Mouse (Mus musculus) embryonic fibroblast, embryonic 13.5 days (primary cell): ENCODE results near the gene Alkbh1. TPM values are rescaled to one million over a fixed set of nuclear protein-coding genes. Genes with fewer than 3 reads are reported as not detected.
"Not testable (repeated sequence)": the region's sequence is repeated elsewhere in the genome, so short reads cannot be mapped to it uniquely, and the experiment has no call there.

Experiments
- H3K27ac ChIP-seq: 2 replicates; pipeline ENCODE4 v1.5.1; 2012; ENCODE audit warnings: low read length, control low read depth, inconsistent platforms; ENCODE audit not compliant: insufficient read depth
- H3K4me1 ChIP-seq: 2 replicates; pipeline ENCODE4 v1.6.1; 2011; ENCODE audit warnings: low read length; ENCODE audit not compliant: control insufficient read depth, insufficient read depth
- H3K4me3 ChIP-seq: 2 replicates; pipeline ENCODE4 v1.5.1; 2011; ENCODE audit warnings: mild to moderate bottlenecking, control low read depth, low read length; ENCODE audit not compliant: insufficient read depth
- CTCF ChIP-seq: IDR thresholded peaks from 2 replicates; pipeline ENCODE4 v1.5.1; 2011; ENCODE audit warnings: mild to moderate bottlenecking, control low read depth, low read length, moderate library complexity, borderline replicate concordance; ENCODE audit not compliant: insufficient read depth
- POLR2A ChIP-seq: IDR thresholded peaks from 2 replicates; pipeline ENCODE4 v1.6.1; 2011; ENCODE audit warnings: low read depth, mild to moderate bottlenecking, control low read depth, low read length, moderate library complexity
- polyA plus RNA-seq: library from polyadenylated mRNA; stranded (reverse); fragments of >200 nt; gene quantifications from 2 replicates; pipeline ENCODE4 v1.2.4, GENCODE M21; 2011; ENCODE audit warnings: low read depth; ENCODE audit not compliant: missing spikeins, insufficient read length

Alkbh1 gene
- polyA plus RNA-seq: 34.5 and 35.3 TPM in 2 replicates

- Histone ChIP-seq H3K27ac (peak within 1 kb of the TSS; percentile 72), H3K4me1 (no peaks in the 10 kb centered on the region), H3K4me3 (peak within 1 kb of the TSS; percentile 89)
- no peak for TF ChIP-seq CTCF
- TF ChIP-seq POLR2A: peak; percentile 81
Measured at GRCm38 (mm10) chr12:87443700-87444122, at the start of gene Alkbh1, which contains the start of gene Slirp. Gene Alkbh1, minus strand, starts transcription at chr12:87444017. Gene Slirp, plus strand, starts transcription at chr12:87443896.

GRCm38 (mm10) chr12:87488683-87489082 is 44.9 kb upstream of the Alkbh1 start:
- H3K4me1 ChIP-seq, H3K27ac ChIP-seq, H3K4me3 ChIP-seq: not testable (repeated sequence)

DNA sequence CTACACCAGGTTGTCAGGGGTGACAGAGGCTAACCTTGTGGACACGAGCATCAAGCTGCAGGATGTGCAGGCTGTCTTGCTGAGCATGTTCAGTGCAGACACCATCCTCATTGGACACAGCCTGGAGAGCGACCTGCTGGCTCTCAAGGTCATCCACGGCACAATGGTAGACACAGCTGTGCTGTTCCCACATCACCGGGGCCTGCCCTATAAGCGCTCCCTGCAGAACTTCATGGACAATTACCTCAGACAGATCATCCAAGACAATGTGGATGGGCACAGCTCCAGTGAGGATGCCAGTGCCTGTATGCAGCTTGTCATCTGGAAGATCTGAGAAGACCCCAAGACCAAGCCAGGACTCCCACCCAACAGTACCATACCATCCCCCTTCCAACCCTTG is 38.7 kb upstream of the Alkbh1 start:
- not testable (repeated sequence) for H3K4me1 ChIP-seq, H3K27ac ChIP-seq, H3K4me3 ChIP-seq

- H3K27ac ChIP-seq: no peak overlapping the region
- H3K4me3 ChIP-seq: no peak overlapping the region
- peaks cover 4% of the 10 kb centered on the region for H3K4me1 ChIP-seq
- TF ChIP-seq CTCF (no peak), POLR2A (no peak)
Measured at GRCm38 (mm10) chr12:87474756-87475155, 30.9 kb upstream of the Alkbh1 start.

DNA sequence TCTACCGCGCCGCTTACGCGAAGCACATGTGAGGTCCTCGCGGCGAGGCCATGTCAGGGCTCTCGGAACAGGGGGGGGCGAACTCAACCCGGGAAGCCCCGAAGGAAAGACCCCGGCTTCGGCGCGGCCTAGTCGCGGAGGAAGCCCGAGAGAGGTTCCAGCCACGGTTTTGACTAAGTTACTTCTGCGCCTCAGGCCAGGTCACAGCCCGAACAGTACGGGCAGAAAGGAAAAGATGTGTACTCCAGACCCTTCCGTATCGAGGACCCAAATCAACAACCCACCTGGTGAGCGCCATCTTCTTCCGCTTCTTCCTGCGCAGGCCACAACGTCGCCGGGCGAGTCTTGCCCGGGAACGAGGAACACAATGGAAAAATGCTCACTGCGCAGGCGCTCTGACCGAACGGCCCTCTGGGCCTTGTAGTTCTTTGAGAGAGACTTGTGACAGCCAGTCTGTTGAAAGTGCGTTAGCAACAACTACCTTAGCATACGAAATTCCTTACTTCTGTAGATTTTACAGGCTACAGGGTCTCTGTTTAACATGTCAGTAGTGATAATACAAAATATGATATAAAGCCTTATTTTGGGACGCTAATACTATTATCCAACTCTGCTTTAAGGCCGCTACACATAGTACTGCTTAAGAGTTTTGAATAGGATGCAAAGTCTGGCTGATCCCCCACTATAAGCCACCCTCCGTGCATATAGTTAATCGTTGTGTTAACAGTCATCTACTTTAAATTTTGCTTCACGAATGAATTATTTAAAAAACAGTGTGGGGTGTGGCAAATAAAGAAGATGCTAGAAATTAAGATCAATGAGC is 28.4 kb upstream of the Alkbh1 start, which contains the start of gene Snw1:
TSS of gene Snw1 (minus strand) at position 311 of the 823 bp plus-strand sequence.
- peak within 1 kb of the TSS; percentile 81 for H3K4me3 ChIP-seq
- peaks cover 4% of the 10 kb centered on the region for H3K4me1 ChIP-seq
- TF ChIP-seq POLR2A: peak; percentile 89
- no peak for TF ChIP-seq CTCF
- H3K27ac ChIP-seq: peak within 1 kb of the TSS; percentile 13; the same call in 1 of the 2 replicates

DNA sequence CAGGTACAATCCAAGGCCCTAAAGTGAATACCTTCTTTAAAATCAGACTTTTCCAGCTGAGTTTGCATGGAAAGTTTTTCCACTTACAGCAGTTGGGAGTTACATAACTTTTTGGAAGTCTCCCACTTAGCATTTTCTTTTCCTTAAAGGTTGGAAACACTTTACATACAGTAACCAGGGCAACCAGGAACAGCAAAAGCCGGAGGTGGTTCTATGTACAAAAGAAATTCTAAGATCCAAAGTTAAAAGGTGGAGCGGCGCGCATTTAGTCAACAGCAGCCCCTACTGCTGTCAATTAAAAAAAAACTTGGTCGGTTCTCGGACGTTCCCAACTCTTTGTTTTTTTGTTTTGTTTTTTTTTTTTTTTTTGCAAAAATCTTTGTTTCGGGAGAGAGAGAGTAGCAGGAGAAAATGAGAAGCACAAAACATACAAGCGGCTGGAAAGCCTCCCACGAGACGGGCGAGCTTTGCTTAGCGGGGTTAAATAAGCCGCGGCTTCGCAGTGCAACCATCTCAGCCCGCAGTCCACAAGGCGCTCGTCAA is 27.7 kb upstream of the Alkbh1 start:
- no peak for TF ChIP-seq POLR2A
- TF ChIP-seq CTCF: no peak

GRCm38 (mm10) chr12:87470263-87471136 is 26.7 kb upstream of the Alkbh1 start:
- H3K4me1 ChIP-seq: peaks cover 4% of the 10 kb centered on the region
- TF ChIP-seq CTCF (no peak), POLR2A (no peak)
- H3K4me3 ChIP-seq: peak overlapping the region; percentile 81
- H3K27ac ChIP-seq: no peak overlapping the region

More for the DNA sequence above, 27.7 kb upstream of the Alkbh1 start:
- H3K4me3 ChIP-seq: peak overlapping the region; percentile 81
- peaks cover 4% of the 10 kb centered on the region for H3K4me1 ChIP-seq
- peak overlapping the region; percentile 13; the same call in 1 of the 2 replicates for H3K27ac ChIP-seq

DNA sequence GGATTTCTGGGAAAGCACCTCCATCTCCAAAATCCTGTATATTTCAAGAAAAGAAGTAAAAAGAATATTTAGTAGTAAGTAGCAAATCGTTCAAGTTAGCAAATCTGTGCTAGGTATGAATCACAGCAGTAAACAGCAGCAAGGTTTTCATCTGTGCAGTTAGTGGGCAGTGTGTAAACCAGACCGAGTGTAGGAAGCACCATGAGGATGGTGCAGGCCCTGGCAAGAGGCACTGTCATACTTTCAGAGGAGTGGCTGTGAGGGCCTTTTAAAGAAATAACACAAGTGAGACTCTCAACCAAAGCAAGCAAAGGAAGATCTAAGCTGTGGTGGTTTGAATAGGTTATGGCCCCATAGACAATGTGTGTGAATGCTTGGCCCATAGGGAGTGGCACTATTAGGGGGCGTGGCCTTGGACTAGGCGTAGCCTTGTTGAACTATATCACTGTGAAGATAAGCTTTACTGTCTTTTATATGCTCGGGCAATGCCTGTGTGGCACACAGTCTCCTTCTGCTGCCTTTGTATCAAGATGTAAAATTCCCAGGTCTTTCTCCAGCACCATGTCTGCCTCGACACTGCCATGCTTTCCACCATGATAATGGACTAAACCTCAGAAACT is 21.0 kb upstream of the Alkbh1 start:
- Histone ChIP-seq H3K4me3 (no peak overlapping the region), H3K27ac (no peak overlapping the region), H3K4me1 (no peaks in the 10 kb centered on the region)
- no peak for TF ChIP-seq POLR2A
- TF ChIP-seq CTCF: no peak

GRCm38 (mm10) chr12:87449456-87449855 is 5.6 kb upstream of the Alkbh1 start:
- Histone ChIP-seq H3K4me1 (no peaks in the 10 kb centered on the region), H3K27ac (no peak overlapping the region), H3K4me3 (no peak overlapping the region)
- TF ChIP-seq CTCF (no peak), POLR2A (no peak)
